Mouse (Mus musculus): ENCODE data around the gene Nfatc3.

The Nfatc3 gene

GRCm38 (mm10) chr8:106127054-106127453 lies 68.4 kb downstream of the Nfatc3 start:
- no peak for DNase-seq (ENCODE audit: low spot score)

GRCm38 (mm10) chr8:106127882-106128410 lies 69.3 kb downstream of the Nfatc3 start:
- DNase-seq (ENCODE audit: low spot score), result no peak

- DNase-seq (ENCODE audit: low spot score), result no peak
These were observed 70.7 kb downstream of the Nfatc3 start for GRCm38 (mm10) chr8:106129232-106129930.

DNA sequence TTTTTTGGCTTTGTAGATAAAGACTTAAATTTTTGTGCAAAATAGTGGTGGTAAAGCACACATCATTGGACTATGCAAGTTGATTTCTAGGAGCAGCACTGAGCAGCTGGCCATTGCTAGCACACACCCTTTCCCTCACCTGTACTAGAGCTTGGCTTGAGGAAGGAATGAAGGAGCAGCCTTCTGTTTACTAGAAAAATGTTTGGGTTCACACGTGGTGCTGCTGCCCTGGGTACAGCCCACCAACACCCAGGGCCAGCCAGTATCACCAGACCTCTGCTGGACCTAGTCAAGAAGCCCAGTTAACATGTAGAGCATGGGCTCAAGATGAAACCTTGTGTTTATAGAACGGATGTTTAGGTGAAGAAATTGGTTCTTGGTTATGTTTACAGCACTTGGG lies 71.4 kb downstream of the Nfatc3 start:
- DNase-seq (ENCODE audit: low spot score), result no peak

GRCm38 (mm10) chr8:106130505-106130904 lies 71.9 kb downstream of the Nfatc3 start:
- no peak for DNase-seq (ENCODE audit: low spot score)

GRCm38 (mm10) chr8:106131021-106131420 lies 72.4 kb downstream of the Nfatc3 start:
- DNase-seq (ENCODE audit: low spot score), result no peak

- DNase-seq (ENCODE audit: low spot score), result no peak
These were observed 73.0 kb downstream of the Nfatc3 start for GRCm38 (mm10) chr8:106131488-106132222.

DNA sequence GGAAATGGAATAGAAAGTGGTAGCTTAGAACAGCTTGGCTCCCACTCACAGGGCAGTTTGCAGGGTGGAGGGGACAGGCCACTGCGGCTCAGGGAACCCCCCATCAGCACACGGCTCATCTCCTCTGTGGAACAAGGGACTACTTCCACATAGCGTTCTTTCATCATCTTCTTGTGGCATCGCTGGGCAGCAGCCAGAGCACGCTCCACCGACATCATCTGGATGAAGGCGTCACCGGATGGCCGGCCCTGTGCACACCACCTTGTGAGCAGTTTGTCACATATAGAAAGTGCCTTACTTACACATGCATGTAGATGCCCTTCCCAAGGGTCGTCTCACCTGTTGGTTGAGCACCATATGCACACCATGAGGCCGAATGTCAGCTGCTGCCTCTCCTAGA lies 73.7 kb downstream of the Nfatc3 start:
- no peak for DNase-seq (ENCODE audit: low spot score)

DNA sequence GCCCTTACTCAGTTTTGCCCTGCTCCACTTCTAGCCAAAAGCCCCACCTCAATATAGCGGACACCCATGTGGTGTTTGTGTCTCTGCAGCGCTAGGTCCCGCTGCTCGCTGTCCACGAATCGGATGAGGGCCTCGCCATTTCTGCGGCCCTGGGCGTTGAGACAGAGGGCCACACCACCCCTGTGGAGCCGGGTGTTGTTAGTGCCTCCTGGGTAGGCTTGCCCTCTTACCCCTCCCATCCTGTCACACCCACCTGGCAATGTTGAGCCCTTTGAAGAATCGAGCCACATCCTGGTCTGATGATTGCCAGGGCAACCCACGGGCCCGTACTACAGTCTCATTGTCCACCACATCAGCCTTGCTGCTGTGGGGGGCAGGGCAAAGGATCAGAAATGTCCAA lies 74.9 kb downstream of the Nfatc3 start:
- no peak for DNase-seq (ENCODE audit: low spot score)

GRCm38 (mm10) chr8:106133946-106134345 lies 75.3 kb downstream of the Nfatc3 start:
- DNase-seq (ENCODE audit: low spot score), result no peak

DNA sequence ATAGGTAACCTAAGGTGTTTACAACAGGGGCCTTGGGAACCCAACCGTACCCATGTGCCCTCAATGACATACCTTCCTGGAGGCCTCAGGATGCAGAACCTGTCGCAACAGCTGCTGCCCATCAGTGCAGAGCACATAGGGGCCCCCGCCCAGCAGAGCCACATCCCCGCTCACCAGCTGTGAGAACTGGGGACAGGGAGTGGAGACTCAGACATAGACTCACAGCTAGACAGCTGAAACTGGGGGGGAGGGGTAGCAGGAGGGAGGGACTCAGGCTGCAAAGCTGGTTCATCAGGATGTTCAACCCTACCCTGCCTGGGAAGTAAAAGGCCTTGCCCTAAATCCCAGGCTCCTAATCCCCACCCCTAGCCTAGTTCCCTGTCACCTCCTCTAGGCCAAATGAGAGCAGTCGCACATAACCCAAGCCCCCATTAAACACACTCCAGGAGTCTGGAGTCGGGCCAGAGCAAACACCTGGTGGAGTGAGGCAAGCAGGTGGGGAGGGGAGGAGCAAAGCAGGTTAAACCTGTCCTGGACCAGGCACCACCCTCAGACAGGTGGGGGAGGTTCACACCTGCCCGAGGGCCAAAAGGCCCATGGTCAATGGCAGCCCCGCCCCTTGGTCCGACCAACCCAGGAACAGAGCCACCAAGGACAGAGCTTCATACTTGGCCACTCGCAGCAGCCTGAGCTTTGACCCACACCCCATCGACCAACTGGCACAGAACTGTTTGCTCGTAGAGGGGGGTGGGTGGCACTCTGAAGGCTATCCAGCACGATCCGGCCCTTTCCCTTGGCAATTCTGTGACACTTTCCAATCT lies 76.3 kb downstream of the Nfatc3 start:
- no peak for DNase-seq (ENCODE audit: low spot score)

- no peak for DNase-seq (ENCODE audit: low spot score)
These were observed 77.0 kb downstream of the Nfatc3 start for GRCm38 (mm10) chr8:106135672-106136071.

- no peak for DNase-seq (ENCODE audit: low spot score)
These were observed 77.8 kb downstream of the Nfatc3 start, which contains the start of gene Esrp2 for GRCm38 (mm10) chr8:106136156-106137130. Gene Esrp2, minus strand, starts transcription at chr8:106136974.

GRCm38 (mm10) chr8:106137218-106137905 lies 78.7 kb downstream of the Nfatc3 start:
- DNase-seq (ENCODE audit: low spot score), result no peak

DNA sequence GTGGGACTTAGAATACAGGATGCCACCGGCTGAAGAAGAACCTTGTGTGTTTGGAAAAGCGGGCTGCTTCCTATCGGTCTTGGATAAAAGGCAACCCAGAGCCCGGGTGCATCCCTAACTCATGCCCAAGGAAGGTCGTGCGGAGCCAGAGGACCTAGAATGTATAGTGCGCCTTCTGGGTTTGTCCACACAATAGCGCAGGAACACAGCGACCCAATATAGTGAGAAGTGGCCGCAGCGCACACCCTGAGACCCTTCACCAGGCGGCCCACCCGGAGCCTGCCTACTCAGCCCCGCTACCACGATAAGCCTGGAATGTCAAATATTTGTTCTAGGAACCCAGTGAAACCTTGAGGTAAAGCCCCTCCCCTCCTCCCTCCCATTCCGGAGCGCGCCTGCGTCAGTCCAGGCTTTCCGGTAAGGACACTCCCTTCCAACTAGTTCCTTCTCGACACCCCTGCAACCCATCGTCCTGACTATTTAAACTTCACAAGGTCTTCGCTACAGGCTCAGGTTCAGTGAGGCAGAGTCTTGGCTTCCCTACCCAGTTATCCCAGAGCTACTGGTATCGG lies 79.4 kb downstream of the Nfatc3 start:
- no peak for DNase-seq (ENCODE audit: low spot score)

DNA sequence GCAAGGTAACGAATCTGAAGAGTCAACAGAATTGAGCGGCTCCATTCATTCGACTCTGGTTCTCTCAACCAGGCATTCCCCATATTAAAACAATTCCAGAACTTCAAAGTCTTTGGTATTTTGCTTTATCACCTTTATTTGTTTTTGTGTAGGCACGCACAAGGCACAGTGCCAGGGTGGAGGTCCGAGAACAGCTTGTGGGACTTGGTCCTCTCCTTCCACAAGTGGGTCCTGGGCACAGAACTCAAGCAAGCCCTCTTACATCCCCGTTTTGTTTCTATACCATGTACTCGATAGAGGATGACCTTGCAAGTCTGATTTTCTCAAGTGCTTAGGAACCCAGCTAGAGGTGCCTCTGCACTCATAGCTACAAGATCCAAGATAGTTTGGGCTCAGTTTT lies 80.0 kb downstream of the Nfatc3 start:
- DNase-seq (ENCODE audit: low spot score), result no peak

- DNase-seq (ENCODE audit: low spot score), result no peak
These were observed 81.6 kb downstream of the Nfatc3 start for GRCm38 (mm10) chr8:106140191-106140590.

- peak; percentile 79 for DNase-seq (ENCODE audit: low spot score)
These were observed 82.1 kb downstream of the Nfatc3 start for GRCm38 (mm10) chr8:106140769-106141168.

GRCm38 (mm10) chr8:106145331-106145730 lies 86.7 kb downstream of the Nfatc3 start:
- DNase-seq (ENCODE audit: low spot score), result no peak

GRCm38 (mm10) chr8:106146014-106146413 lies 87.4 kb downstream of the Nfatc3 start:
- DNase-seq (ENCODE audit: low spot score), result no peak
